Mouse (Mus musculus): ENCODE results near the gene Vmn1r101. TPM values are rescaled to one million over a fixed set of nuclear protein-coding genes. Genes with fewer than 3 reads are reported as not detected.
"Not testable (repeated sequence)": the region's sequence is repeated elsewhere in the genome, so short reads cannot be mapped to it uniquely, and the experiment has no call there.

The Vmn1r101 gene
- polyA plus RNA-seq (2016; fragmentation: Nextera tagmentation; extraction: Ambion mirVana): not detected in 2 replicates

- WGBS: no CpG with 5 or more reads among the region's 2 CpGs
- DNase-seq (ENCODE audit: low spot score); H3K4me3 ChIP-seq; H3K27me3 ChIP-seq (ENCODE audit: low read depth, poor library complexity, severe bottlenecking); H3K27ac ChIP-seq; H3K4me1 ChIP-seq; H3K9me3 ChIP-seq (replicated peaks); H3K36me3 ChIP-seq: not testable (repeated sequence)
These were observed at the start of gene Vmn1r101 for GRCm38 (mm10) chr7:20442493-20442892. Gene Vmn1r101, minus strand, starts transcription at chr7:20442593.

- not testable (repeated sequence) for H3K27me3 ChIP-seq (ENCODE audit: low read depth, poor library complexity, severe bottlenecking); H3K27ac ChIP-seq; H3K36me3 ChIP-seq; H3K4me1 ChIP-seq; H3K4me3 ChIP-seq; DNase-seq (ENCODE audit: low spot score); H3K9me3 ChIP-seq (replicated peaks)
- no CpG with 5 or more reads among the region's 5 CpGs for WGBS
These were observed 32.4 kb upstream of the Vmn1r101 start, which contains the start of gene Gm10670 for GRCm38 (mm10) chr7:20474825-20475224. Gene Gm10670, minus strand, starts transcription at chr7:20474925.

- not testable (repeated sequence) for H3K27ac ChIP-seq; H3K9me3 ChIP-seq (replicated peaks); H3K4me1 ChIP-seq; H3K36me3 ChIP-seq; H3K27me3 ChIP-seq (ENCODE audit: low read depth, poor library complexity, severe bottlenecking); H3K4me3 ChIP-seq; DNase-seq (ENCODE audit: low spot score)
- no CpG with 5 or more reads among the region's 3 CpGs for WGBS
These were observed 24.8 kb downstream of the Vmn1r101 start, which contains the start of gene Vmn1r100 for GRCm38 (mm10) chr7:20417642-20418041. Gene Vmn1r100, plus strand, starts transcription at chr7:20417942.

Other genes with a start within 250 kb of the Vmn1r101 start
- not detected in 2 replicates for gene Vmn1r95, start 248.9 kb downstream of the Vmn1r101 start, polyA plus RNA-seq (2016; fragmentation: Nextera tagmentation; extraction: Ambion mirVana)
- not detected in 2 replicates for gene Gm6164, start 237.0 kb downstream of the Vmn1r101 start, polyA plus RNA-seq (2016; fragmentation: Nextera tagmentation; extraction: Ambion mirVana)
- not detected in 2 replicates for gene Gm4498, start 208.8 kb downstream of the Vmn1r101 start, polyA plus RNA-seq (2016; fragmentation: Nextera tagmentation; extraction: Ambion mirVana)
- not detected in 2 replicates for gene Gm5890, start 179.8 kb downstream of the Vmn1r101 start, polyA plus RNA-seq (2016; fragmentation: Nextera tagmentation; extraction: Ambion mirVana)
- gene Gm4133, start 108.5 kb downstream of the Vmn1r101 start, polyA plus RNA-seq (2016; fragmentation: Nextera tagmentation; extraction: Ambion mirVana): not detected in 2 replicates
- not detected in 2 replicates for gene Gm5728, start 67.2 kb downstream of the Vmn1r101 start, polyA plus RNA-seq (2016; fragmentation: Nextera tagmentation; extraction: Ambion mirVana)
- not detected in 2 replicates for gene Vmn1r100, start 24.7 kb downstream of the Vmn1r101 start, polyA plus RNA-seq (2016; fragmentation: Nextera tagmentation; extraction: Ambion mirVana)
- not detected in 2 replicates for gene Gm10670, start 32.3 kb upstream of the Vmn1r101 start, polyA plus RNA-seq (2016; fragmentation: Nextera tagmentation; extraction: Ambion mirVana)
- gene Vmn1r103, start 67.9 kb upstream of the Vmn1r101 start, polyA plus RNA-seq (2016; fragmentation: Nextera tagmentation; extraction: Ambion mirVana): not detected in 2 replicates
- gene Vmn1r104, start 91.2 kb upstream of the Vmn1r101 start, polyA plus RNA-seq (2016; fragmentation: Nextera tagmentation; extraction: Ambion mirVana): not detected in 2 replicates
- not detected in 2 replicates for gene Gm5726, start 103.2 kb upstream of the Vmn1r101 start, polyA plus RNA-seq (2016; fragmentation: Nextera tagmentation; extraction: Ambion mirVana)
- not detected in 2 replicates for gene Gm4141, start 133.6 kb upstream of the Vmn1r101 start, polyA plus RNA-seq (2016; fragmentation: Nextera tagmentation; extraction: Ambion mirVana)
- not detected in 2 replicates for gene Gm4513, start 156.4 kb upstream of the Vmn1r101 start, polyA plus RNA-seq (2016; fragmentation: Nextera tagmentation; extraction: Ambion mirVana)
- gene Vmn1r107, start 226.3 kb upstream of the Vmn1r101 start, polyA plus RNA-seq (2016; fragmentation: Nextera tagmentation; extraction: Ambion mirVana): not detected in 2 replicates

All from limb, embryonic 10.5 days (tissue).